16 mouse cellular contexts compared by ENCODE assay signal in the genomic region with DNA sequence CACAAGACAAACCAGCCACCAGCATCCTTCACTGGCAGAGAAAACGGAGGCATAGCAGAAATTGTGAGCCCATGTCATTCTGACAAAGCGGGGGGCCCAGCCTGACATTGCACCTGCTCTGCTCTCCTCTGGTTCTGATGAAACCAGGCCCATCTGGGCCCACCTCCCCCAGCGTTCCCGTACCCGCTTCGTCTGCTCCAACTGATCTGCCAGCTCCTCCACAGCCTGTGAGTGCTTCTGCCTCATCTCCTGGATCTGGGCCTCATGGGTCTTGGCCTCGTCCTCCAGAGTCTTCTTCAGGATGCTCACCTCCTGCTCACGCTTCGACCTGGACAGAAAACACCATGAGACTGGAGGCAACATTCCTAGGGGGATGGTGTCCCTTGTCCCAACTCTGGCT. TPM values are rescaled to one million over a fixed set of nuclear protein-coding genes. Genes with fewer than 3 reads are reported as not detected.
"Had no signal": no experiment of that assay in that cellular context is flagged by ENCODE, and none has a peak within 500 bp of the region (broad histone marks: within the 10 kb centered on the region; RNA-seq: fewer than 3 reads in every experiment).

No protein-coding gene starts in this region.

- DNase-seq: gastrocnemius, postnatal 14 days; gastrocnemius, postnatal 36 days; heart, adult 11 months; heart, adult 2 months; heart, postnatal 14 days; heart, postnatal 36 days; kidney, adult 11 months; kidney, postnatal 14 days; left cerebral cortex, postnatal 4 days had no signal

RNA-seq across cellular contexts. Expression of a gene that starts 14.1 kb away (rescaled TPM):
- total RNA-seq: gastrocnemius, postnatal 14 days; heart, postnatal 14 days; heart, postnatal 36 days had no signal

RNA-seq across cellular contexts. Expression of a gene that starts 42.1 kb away (rescaled TPM):
- total RNA-seq: gastrocnemius, adult 18-20 months; gastrocnemius, adult 8-10 months; gastrocnemius, postnatal 14 days; gastrocnemius, postnatal 36 days; heart, adult 2 months; layer of hippocampus, postnatal 10 days; layer of hippocampus, postnatal 36 days; left cerebral cortex, adult 18-20 months; left cerebral cortex, adult 8-10 months; left cerebral cortex, postnatal 25 days had no signal
